Mouse (Mus musculus) spleen, postnatal 10 days (tissue): ENCODE results near the gene Slc22a21.
"Not testable (repeated sequence)": the region's sequence is repeated elsewhere in the genome, so short reads cannot be mapped to it uniquely, and the experiment has no call there.

Source experiments
- DNase-seq, 2 experiments: peaks; one replicate each; pipeline ENCODE4 v3.0.0; 2021 to 2022; ENCODE audit warnings: low spot score in 2 of 2

Slc22a21 gene

DNA sequence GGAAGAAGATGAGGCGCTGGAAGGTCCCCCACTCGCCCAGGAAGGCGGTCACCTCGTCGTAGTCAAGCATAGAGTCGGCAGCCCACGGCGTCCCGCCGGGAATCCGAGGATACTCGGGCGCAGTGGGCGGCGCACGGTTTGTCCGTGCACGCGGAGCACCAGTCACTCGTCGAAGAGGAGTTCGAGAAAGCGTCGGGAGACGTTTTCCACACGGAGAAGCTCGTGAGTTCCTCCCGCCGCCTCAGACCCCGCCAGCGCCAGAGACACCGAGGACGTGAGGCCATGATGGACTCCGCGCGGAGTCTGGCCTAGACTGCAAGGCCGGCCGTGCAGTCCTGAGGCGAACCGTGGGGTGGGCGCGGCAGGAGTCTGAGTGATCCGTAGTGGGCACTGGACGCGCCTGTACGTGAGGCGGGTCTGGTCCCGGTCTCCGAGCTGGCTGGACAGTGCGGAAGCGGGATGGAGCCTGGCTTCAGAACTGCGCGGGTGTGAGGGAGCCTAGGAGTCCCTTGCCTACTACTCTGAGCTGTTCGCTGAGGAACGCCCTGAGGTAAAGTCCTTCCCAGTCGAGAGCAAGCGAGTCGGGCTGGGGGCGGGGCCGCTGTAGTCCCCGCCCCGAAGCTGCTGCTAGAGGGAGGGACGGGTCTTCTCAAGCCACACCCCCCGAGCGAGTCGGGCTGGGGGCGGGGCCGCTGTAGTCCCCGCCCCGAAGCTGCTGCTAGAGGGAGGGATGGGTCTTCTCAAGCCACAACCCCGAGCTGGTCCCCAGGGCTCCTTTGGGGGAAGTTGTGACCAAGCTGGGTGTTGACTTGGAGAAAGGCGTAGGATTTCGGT is at the start of gene Slc22a21:
Gene Slc22a21 (minus strand): TSS at position 545 of the 834 bp plus-strand sequence.
- DNase-seq = peak; percentile 53 to 82

DNA sequence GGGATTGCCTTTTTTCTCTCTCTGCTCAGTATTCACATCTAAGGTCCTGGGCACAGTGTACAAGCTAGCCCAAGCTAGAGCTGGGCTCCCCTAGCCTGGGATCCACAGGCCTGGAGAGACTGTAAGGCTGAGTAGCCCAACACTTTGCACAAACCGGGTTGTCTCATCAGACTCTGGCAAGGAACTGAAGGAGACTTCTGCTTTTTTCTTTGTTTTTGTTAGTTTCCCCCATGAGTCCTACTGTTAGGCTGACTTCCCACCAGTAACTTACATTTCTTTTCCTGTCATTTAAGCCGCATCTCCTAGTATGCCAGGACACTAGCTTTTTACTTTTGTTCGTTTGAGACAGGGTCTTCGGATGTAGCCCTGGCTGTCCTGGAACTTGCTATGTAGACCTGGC is 48.9 kb upstream of the Slc22a21 start:
- peak; percentile 37 to 46 for DNase-seq

DNA sequence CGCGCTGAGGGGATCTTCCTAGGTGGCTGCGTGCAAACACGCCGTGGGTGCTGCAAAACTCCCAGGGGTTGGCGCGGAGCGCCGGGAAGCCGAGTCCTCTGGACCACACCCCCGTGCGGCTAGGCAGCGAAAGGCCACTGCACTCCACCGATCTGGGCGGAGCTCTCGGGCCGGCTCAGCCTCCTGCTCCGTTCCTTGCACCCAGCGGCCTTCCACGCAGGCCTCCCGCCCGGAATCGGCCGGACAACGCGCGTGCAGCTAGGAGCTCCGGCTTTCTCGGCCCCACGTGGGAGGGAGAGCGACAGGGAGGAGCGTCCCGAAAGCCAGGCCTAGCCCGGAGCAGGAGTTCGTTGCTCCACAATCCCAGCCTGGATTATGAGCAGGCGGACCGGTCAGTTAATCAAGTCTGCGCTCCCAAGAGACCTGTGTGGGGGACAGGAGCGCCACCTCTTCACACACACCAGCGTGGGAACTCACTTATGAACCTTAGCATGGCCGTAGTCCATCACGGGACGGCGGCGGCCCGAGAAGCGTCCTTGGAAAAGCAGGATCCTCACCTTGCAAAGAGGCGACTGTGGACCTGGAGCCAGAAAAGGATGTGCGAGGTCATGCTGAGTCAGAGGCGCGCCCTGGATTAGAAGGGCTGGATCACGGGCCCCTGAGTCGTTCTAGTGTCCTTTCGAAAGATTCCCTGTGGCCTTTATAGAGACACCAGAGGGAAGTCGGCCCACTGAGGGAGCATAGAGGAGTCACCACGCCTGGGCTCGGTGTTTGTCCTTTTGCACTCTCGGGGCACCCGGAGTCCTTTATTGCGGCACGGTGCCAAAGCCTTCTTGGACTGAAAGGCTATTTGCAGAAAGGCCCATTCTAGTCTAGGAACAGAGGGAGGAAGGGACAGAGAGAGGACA is 48.2 kb upstream of the Slc22a21 start, which contains the start of gene Slc22a4:
Gene Slc22a4 (minus strand): TSS at position 47 of the 908 bp plus-strand sequence.
- DNase-seq = peak; percentile 88 to 92

DNA sequence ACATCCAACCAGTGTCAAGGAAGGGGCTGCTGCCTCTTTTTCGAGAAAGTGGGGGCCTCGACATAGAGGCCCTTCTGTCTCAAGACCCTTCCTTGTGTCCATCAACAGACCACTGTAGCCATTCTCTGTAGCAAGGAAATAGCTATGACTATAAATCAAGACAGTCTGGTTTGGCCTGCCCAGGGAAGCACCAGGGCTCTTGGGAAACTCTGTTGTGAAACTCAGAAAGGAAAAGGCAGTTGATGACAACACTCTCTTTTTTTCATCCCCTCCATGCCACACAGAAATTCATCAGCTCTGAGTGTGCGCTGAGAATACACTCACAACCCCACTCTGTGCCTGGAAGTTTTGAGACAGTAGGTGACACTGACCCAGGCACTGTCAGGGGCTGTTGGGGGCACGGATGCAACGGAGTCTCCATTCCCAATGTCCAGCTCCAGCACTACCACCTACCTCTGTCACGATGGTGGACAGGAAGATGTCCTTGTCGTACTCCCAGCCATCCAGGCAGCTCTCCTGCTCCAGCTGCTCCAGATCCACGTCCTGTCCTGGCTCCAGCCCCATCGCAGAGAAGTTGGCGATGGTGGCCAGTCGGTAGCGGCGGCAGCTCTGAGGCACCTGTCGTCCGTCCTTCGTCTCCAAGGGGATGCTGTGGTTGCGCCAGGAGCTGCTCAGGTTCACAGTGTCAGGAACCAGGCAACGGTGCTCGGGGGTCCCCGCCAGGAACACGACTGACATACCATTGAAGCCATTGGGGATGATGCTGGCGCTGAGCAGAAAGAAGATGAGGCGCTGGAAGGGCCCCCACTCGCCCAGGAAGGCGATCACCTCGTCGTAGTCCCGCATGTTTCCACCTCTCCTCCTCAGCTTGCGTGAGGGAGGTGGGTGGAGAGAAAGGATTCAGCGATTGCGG is 47.3 kb upstream of the Slc22a21 start:
- DNase-seq = peak; percentile 52 to 62

DNA sequence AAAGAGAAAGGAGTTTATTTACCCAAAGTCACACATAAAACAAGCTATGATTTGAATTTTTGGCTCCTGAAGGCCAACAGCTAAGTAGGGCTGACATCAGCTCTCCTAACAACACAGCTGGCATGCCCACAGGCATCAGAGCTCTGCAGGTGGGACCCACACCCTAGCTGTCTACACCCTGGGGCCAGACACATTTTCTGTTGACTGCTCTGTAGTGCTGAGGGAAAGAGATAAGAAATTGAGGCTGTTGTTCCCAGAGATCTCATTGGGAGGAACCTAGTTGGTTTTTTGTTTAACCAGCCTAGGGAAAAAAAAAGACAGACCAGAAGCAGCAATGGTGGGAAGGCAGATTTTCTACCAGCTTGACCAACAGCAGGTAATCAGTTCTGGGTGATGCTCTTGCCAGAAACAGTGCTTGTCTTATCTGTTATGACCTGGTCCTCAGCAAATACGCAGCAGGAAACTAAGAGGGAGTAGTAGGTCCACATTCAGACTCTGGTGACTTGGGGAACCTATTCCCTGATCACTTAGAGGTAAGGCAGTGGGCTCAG is 46.4 kb upstream of the Slc22a21 start:
- DNase-seq = peak; percentile 62 to 80

DNA sequence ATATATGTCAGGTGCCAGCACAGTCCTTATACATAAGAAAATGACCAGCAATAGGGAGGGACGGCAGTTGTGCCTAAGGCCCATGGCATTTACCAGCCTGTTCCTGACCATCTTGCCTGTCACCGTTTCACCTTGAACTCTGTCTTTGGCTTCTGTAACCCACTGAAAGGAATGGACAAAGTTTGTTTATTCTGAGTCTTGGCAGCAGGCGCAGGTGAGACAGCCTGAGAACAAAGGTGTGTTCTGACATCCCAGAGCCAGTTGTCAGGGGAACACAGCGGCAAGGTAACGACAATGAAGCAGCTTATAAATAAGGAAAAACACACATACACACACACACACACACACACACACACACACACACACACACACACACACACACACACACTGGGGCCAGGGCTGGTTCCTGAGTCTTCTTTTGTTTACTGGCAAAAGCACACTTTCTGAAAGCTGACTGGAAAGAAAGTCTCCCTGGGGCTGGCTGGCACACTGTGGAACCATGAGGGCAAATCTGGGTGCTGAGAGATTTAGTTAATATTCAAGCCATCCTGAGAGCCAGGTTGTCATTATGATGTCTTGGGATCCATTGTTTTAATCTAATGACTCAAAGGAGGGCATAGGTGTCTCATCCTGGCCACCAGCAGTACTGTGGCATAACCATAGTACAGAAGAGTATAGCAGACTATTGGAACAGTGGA is 41.4 kb upstream of the Slc22a21 start:
- no peak for DNase-seq

DNA sequence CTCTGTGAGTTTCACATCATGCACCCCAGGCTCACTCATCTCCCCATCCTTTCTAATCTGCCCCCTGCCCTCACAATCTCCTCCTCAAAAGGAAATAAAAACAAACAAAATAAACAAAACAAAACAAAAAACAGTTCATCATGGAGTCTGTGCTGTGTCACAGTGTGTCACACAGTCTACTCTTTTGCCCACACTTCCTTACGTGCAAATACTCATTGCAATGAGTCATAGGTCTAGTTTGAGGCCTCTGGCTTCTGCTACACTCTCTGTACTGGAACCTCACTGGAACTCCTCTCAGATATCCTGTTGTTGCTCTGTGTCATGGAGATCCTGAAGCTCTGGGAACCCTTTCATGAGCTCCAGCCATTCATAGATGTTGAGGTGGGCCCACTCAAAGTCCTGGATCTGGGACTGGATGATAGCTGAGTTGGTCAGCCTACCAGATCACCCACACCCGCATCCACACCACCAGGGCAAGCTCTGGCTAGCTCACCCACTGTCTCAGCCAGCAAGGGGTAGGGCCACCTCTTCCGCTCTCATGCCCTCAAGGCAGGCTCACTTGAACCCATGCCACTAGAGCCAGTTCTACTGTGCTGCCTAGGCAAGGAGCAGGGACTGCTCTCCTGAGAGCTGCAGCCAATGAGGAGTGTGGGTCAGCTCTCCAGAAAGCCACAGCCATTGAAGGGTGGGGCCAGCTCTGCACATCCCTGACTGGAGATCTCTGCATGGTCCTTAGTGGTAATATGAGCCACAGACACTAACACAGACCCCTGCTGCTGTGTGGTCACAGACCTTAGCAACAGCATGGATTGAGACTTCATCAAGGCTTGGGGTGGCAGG is 39.0 kb upstream of the Slc22a21 start:
- DNase-seq = no peak

DNA sequence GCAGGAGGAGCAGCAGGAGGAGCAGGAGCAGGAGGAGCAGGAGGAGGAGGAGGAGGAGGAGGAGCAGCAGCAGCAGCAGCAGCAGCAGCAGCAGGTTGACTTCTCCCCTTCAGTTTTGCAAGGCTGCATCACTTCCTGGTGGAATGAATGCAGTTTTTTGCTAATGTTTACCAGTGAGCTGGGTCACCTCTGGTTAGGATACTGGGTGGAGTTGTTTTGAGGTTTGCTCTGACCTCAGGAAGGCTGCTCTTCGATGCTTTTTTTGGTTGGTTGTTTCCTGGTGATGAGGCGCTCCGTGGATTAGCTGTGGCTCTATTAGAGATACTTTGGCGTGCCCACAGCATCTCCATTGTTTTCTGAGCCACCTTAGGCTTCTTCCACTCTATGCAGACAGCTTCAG is 37.5 kb upstream of the Slc22a21 start:
- DNase-seq = no peak

DNA sequence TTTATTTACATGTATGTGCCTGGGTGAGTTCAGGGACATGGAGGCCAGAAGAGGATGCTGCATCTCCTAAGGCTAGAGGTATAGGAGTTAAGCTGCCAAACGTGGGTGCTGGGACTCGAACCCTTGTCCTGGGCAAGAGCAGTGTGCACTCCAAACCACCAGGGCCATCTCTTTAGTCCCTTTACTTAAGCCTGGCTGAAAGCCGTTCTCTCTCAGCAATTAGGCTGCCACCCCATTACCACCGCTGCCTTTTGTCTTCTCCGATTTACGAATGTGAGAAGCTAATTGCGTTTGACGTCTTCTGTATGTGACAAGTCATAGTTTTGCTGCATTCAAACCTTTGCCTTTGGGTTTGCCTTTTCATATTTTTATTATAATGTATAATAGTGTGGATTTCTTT is 35.9 kb upstream of the Slc22a21 start:
- no peak for DNase-seq

DNA sequence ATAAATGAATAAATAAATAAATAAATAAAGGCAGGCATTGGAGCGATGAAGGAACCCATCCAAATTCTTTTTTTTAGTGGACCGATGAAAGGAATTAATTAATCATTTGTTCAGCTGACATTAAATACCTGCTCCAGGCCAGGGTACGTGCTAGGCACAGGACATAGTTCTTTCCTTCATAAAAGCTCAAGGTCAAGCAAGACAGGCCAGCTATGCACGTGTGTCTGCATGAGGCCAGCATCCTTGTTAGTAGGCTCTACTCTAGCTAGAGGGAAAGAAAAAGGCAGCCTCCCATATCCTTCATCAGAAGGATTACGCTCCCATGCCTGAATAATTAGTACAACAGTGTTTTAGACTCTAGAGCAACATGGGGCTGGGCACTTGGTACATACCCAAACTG is 32.8 kb upstream of the Slc22a21 start:
- no peak for DNase-seq

DNA sequence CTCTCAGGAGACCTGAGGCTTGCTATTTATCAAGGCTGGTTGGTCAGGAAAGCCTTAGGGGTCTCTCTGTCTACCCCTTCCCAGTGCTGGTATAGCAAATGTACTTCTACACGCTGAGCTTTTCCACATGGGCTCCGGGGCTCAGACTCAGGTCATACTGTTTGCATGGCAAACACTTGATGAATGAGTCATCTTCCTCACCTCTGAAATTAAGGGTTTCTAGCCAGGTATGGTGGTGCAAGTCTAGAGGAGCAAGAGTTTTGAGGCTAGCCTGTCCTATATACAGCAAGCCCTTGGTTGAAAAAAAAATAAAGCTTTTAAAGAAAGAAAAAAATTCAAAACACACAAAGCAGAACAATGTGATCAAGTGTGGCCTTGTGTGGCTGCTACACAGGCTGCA is 31.1 kb upstream of the Slc22a21 start:
- no peak for DNase-seq

DNA sequence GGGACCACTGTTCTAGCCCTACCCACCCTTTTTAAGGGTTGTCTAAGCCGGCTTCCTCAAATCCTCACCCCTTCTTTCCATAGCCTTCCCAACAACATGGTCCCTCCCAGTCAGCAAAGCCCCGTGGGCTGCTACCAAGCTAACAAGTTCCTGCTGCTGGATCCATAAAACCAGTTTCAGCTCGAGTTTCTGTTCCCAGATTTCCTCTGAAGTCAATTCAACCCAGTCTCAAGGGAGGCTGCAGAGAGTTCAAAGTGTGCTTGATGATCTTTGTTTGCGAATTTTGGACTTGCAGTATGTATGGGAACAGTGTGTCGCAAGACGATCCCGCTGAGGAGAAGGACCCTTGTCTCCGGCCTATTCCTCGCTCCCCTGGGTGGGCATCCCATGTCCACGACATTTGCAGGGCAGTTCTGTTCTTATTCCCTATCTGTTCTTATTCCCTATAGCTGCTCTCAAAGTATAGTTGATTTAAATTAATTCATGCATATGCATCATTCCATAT is 28.3 kb upstream of the Slc22a21 start:
- no peak for DNase-seq

DNA sequence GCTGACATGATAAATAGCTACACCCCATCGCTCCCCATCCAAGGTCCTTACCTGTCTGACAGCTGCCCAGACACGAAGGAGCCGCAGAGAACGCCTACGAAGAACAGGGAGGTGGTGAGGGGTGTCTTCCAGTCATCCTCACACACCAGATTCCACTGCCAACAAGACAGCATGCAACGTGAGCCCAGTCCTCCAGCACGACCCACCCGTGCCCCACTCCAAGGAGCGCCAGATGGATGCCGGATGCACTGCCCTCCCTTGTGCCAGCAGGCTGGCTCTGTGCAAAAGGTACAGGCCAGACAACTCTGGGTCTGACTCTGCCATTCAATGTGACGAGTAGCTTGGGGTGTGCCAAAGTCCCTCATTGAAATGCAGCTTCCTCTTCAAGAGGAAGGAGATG is 27.6 kb upstream of the Slc22a21 start:
- DNase-seq = no peak

DNA sequence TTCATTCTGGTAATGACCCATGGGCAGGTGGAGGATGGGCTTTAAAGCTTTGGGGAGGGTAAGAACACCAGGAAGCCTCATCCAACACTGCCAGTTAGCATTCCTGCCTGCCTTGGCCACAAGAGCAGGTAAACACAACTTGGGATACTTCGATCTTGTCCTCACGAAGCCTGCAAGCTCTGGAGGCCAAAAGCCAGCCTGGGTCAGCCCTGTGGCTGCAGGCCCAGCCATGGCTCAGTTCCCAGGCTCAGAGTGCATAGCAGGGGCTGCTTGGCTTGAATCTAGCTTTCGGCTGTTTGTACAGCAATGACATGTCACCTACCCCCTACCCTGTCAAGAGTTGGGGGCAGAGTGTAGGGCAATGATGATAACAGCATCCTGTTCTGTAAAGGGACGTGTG is 26.8 kb upstream of the Slc22a21 start:
- DNase-seq = no peak

DNA sequence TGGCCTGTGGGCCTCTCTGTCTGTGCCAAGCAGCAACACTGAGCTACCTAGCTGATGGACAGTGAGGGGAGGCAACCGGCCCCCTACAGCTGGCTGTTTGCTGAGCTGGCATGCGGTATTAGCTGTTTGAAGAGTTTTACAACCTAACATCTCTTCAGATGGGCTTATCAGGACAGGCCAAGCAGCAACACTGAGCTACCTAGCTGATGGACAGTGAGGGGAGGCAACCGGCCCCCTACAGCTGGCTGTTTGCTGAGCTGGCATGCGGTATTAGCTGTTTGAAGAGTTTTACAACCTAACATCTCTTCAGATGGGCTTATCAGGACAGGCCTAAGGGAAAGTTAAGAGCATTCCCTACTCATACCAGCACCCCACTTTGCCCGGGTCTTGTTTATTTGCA is 26.2 kb upstream of the Slc22a21 start:
- DNase-seq = not testable (repeated sequence)

DNA sequence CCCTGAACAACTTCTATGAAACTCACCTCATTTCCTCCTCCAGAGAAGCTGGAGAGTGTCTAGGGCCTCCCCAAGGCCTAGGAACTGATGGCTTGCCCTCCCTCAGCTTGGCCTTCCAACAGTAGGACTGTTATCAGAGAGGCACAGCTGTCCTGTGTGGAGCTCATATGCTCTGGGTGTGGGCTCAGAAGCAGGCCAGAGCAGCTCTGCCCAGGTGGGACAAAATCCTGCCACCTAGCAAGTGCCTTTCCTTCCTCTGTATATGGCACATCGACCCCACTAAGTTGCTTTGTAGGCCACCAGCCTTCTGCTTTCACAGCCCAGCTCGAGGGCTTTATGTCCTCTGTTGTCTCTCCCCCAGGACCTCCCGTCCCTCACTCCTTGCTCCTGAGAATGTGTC is 24.6 kb upstream of the Slc22a21 start:
- peak; percentile 50 to 73 for DNase-seq

DNA sequence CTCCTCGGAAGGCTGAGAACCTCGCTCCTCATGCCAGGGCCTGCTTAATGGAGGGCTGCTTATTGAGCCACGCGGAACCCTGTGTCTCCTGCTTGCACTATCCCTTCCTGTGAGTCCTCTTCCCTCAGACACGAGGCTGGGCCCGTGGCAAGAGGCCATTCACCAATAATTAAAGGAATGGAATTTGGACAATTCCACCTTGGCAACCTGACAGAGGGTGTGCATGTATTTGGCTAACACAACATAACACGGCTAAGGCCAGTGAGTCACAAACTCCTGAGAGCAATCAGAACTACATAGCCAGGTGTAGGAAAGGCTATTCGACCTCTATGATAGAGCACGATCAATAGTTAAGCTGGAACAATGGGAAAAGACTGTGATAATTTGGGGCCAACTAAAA is 24.1 kb upstream of the Slc22a21 start:
- DNase-seq = no peak

DNA sequence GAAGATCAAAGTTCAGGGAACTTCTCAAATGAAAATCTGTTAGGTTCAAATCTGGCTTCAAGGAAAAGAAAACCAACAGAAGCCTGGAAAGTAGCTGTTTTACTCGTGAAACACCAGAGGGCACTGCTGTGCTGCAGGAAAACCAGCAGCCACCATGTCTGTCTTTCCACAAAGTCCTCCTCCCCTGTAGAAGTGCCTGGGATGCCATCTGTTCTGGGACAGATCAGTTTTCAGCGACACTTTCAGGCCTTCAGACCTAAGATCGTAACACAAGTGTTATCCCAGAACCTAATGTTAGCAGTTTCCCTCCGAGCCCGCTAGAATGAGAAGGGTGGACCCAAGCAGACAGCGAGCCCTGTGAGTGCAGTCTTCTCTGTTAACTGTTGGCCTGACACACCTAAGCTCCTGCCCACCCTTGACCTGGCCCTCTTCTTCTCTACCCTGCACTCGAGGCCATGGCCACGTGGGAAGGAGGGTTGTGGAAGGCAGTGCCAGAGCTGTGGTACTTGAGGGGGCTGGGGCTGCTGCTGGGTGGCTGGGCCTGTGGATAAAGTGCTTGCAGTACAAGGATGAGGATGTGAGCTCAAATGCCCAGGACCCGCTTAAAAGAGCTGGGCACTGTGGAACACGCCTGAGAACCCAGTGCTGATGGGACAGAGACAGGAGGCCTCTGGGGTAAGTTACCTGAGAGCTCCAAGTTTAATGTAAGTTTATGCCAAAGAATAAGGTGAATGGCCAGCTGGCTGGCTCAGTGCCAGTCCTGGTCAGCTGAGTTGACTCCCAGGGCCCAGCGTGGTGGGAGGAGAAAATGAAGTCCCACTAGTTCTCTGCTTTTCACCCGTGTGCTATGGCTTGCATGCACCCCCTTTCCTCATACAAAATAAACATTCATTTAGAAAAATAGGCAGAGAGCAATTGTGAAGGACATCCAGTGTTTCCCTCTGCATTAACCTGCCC is 22.9 kb upstream of the Slc22a21 start:
- DNase-seq = peak; percentile 52 to 75
